Mouse (Mus musculus): Measurements from ENCODE around the gene C2cd5. TPM values are rescaled to one million over a fixed set of nuclear protein-coding genes. Genes with fewer than 3 reads are reported as not detected.

The C2cd5 gene
- total and polyA plus RNA-seq, 3 experiments = 19.1 to 22.3 (median 19.7) TPM

- no peak for DNase-seq (ENCODE audit: extremely low read depth)
- no peaks in the 10 kb centered on the region for H3K79me2 ChIP-seq (replicated peaks; ENCODE audit: control insufficient read depth, extremely low read depth, insufficient read depth, poor library complexity, severe bottlenecking)
- no peak overlapping the region for H3K27ac ChIP-seq (ENCODE audit: insufficient read depth, low read depth)
- no peak overlapping the region for H3K4me3 ChIP-seq (replicated peaks in 1 of 3; ENCODE audit: low read depth in 2 of 3, low read length in 2 of 3, poor library complexity in 1 of 3)
- no peak for TF ChIP-seq RCOR1 (conservative IDR thresholded peaks at IDR 0.05; ENCODE audit: low read depth, low read length)
- no peak for TF ChIP-seq ETS1 (conservative IDR thresholded peaks at IDR 0.05; ENCODE audit: low read depth, low read length)
- TF ChIP-seq RAD21 (IDR thresholded peaks at IDR 0.05; ENCODE audit: low read depth, low read length) = no peak
- no peak for TF ChIP-seq MEF2A (IDR thresholded peaks at IDR 0.05; ENCODE audit: borderline replicate concordance, low read depth, low read length)
- no peak for TF ChIP-seq ZMIZ1 (IDR thresholded peaks at IDR 0.05; ENCODE audit: low read depth, low read length)
- no peak for TF ChIP-seq TCF12 (IDR thresholded peaks at IDR 0.05; ENCODE audit: low read depth, low read length)
- TF ChIP-seq ZNF384 (IDR thresholded peaks at IDR 0.05; ENCODE audit: low read depth, low read length) = no peak
- TF ChIP-seq GABPA (IDR thresholded peaks at IDR 0.05; ENCODE audit: insufficient replicate concordance, low read depth, low read length) = no peak
- H3K9ac ChIP-seq (ENCODE audit: insufficient read depth, low read depth) = no peak overlapping the region
- no peak overlapping the region for H3K4me2 ChIP-seq (ENCODE audit: insufficient read depth, low read depth, poor library complexity, severe bottlenecking)
- H3K36me3 ChIP-seq (replicated peaks in 1 of 2; ENCODE audit: control insufficient read depth in 1 of 2, insufficient read depth in 1 of 2, low read length in 1 of 2) = peaks cover 22 to 77% of the 10 kb centered on the region in 2 experiments
- in situ Hi-C loops (cut with MboI; ENCODE audit: low pct_ligation_motif_present, low pct_unique_long_range_greater_than_20kb, low sequenced_read_pairs) (no loop called here), dilution Hi-C loops (cut with MboI; ENCODE audit: extremely low pct_ligation_motif_present, extremely low pct_unique_long_range_greater_than_20kb, low sequenced_read_pairs) (no loop called here)
- H3K9me3 ChIP-seq (replicated peaks; ENCODE audit: low read length) = peaks cover 4% of the 10 kb centered on the region
- no peaks in the 10 kb centered on the region for H3K27me3 ChIP-seq (replicated peaks)
- H3K4me1 ChIP-seq (ENCODE audit: control insufficient read depth in 1 of 2, insufficient read depth in 2 of 2) = no peaks in the 10 kb centered on the region
Observed at GRCm38 (mm10) chr6:143051566-143051965, 48.4 kb downstream of the C2cd5 start.

- dilution Hi-C loops (cut with MboI; ENCODE audit: extremely low pct_ligation_motif_present, extremely low pct_unique_long_range_greater_than_20kb, low sequenced_read_pairs) (no loop called here), in situ Hi-C loops (cut with MboI; ENCODE audit: low pct_ligation_motif_present, low pct_unique_long_range_greater_than_20kb, low sequenced_read_pairs) (no loop called here)
- peaks cover 4% of the 10 kb centered on the region for H3K9me3 ChIP-seq (replicated peaks; ENCODE audit: low read length)
- no peak overlapping the region for H3K9ac ChIP-seq (ENCODE audit: insufficient read depth, low read depth)
- H3K4me2 ChIP-seq (ENCODE audit: insufficient read depth, low read depth, poor library complexity, severe bottlenecking) = no peak overlapping the region
- H3K36me3 ChIP-seq (replicated peaks in 1 of 2; ENCODE audit: control insufficient read depth in 1 of 2, insufficient read depth in 1 of 2, low read length in 1 of 2) = peaks cover 22 to 69% of the 10 kb centered on the region in 2 experiments
- no peaks in the 10 kb centered on the region for H3K4me1 ChIP-seq (ENCODE audit: control insufficient read depth in 1 of 2, insufficient read depth in 2 of 2)
- H3K27me3 ChIP-seq (replicated peaks) = no peaks in the 10 kb centered on the region
- TF ChIP-seq TBP (conservative IDR thresholded peaks at IDR 0.05; ENCODE audit: low read depth, low read length) (no peak), RAD21 (IDR thresholded peaks at IDR 0.05; ENCODE audit: low read depth, low read length) (no peak), POLR2AphosphoS2 (IDR thresholded peaks at IDR 0.05; ENCODE audit: low read depth, low read length) (no peak), ZC3H11A (IDR thresholded peaks at IDR 0.05; ENCODE audit: low read depth, low read length) (no peak), ZMIZ1 (IDR thresholded peaks at IDR 0.05; ENCODE audit: low read depth, low read length) (no peak), E2F4 (IDR thresholded peaks at IDR 0.05; ENCODE audit: insufficient replicate concordance, low read depth, low read length) (no peak), JUND (conservative IDR thresholded peaks at IDR 0.05; ENCODE audit: low read depth, low read length) (no peak), MAFK (IDR thresholded peaks at IDR 0.05; ENCODE audit: insufficient replicate concordance, low read length) (no peak), MAZ (IDR thresholded peaks at IDR 0.05; ENCODE audit: low read depth, low read length) (no peak)
- no peak overlapping the region for H3K27ac ChIP-seq (ENCODE audit: insufficient read depth, low read depth)
- H3K4me3 ChIP-seq (replicated peaks in 1 of 3; ENCODE audit: low read depth in 2 of 3, low read length in 2 of 3, poor library complexity in 1 of 3) = no peak overlapping the region
- H3K79me2 ChIP-seq (replicated peaks; ENCODE audit: control insufficient read depth, extremely low read depth, insufficient read depth, poor library complexity, severe bottlenecking) = no peaks in the 10 kb centered on the region
- no peak for DNase-seq (ENCODE audit: extremely low read depth)
Observed at GRCm38 (mm10) chr6:143049791-143050555, 50.0 kb downstream of the C2cd5 start.

Data from CH12.LX (cell line).